Mouse (Mus musculus) embryonic fibroblast, embryonic 13.5 days (primary cell): ENCODE data around the gene Casp3.

ENCODE experiments used
- CTCF ChIP-seq: IDR thresholded peaks from 2 replicates; pipeline ENCODE4 v1.5.1; 2011; ENCODE audit warnings: mild to moderate bottlenecking, control low read depth, low read length, moderate library complexity, borderline replicate concordance; ENCODE audit not compliant: insufficient read depth
- POLR2A ChIP-seq: IDR thresholded peaks from 2 replicates; pipeline ENCODE4 v1.6.1; 2011; ENCODE audit warnings: low read depth, mild to moderate bottlenecking, control low read depth, low read length, moderate library complexity

GRCm38 (mm10) chr8:46603587-46603986 is 13.5 kb upstream of the Casp3 start:
- TF ChIP-seq CTCF (no peak), POLR2A (no peak)
